Mouse (Mus musculus) myocyte (in vitro differentiated cells): ENCODE results near the gene Uba3. TPM values are rescaled to one million over a fixed set of nuclear protein-coding genes. Genes with fewer than 3 reads are reported as not detected.

Experiments
- H3K27me3 ChIP-seq: one replicate; pipeline ENCODE4 v1.6.1; 2011; ENCODE audit not compliant: control insufficient read depth, insufficient read depth, insufficient read length
- H3K36me3 ChIP-seq: one replicate; pipeline ENCODE4 v1.6.1; 2011; ENCODE audit not compliant: control insufficient read depth, insufficient read depth
- H3K4me2 ChIP-seq: one replicate; pipeline ENCODE4 v1.6.1; 2011; ENCODE audit warnings: low read depth, control low read depth
- H3K4me3 ChIP-seq: one replicate; pipeline ENCODE4 v1.5.1; 2011; ENCODE audit warnings: mild to moderate bottlenecking, control low read depth, moderate library complexity
- H3K79me2 ChIP-seq: one replicate; pipeline ENCODE4 v1.6.1; 2011; ENCODE audit not compliant: control insufficient read depth, insufficient read depth
- H3ac ChIP-seq: one replicate; pipeline ENCODE4 v1.6.1; 2011; ENCODE audit not compliant: control insufficient read depth, insufficient read length
- CEBPB ChIP-seq: IDR thresholded peaks from 2 replicates; pipeline ENCODE4 v1.6.1; 2011; ENCODE audit warnings: mild to moderate bottlenecking, moderate library complexity; ENCODE audit not compliant: poor library complexity, insufficient read depth, severe bottlenecking
- E2F4 ChIP-seq: IDR thresholded peaks from one replicate; pipeline ENCODE4 v1.6.1; 2011; ENCODE audit warnings: mild to moderate bottlenecking, control low read depth, moderate library complexity; ENCODE audit not compliant: insufficient read depth
- MAX ChIP-seq: IDR thresholded peaks from one replicate; pipeline ENCODE4 v1.6.1; 2011; ENCODE audit warnings: low read depth, mild to moderate bottlenecking, control low read depth
- MYOD1 ChIP-seq, 3 experiments: IDR thresholded peaks; one replicate each; pipeline ENCODE4 v1.6.1; 2011; ENCODE audit warnings: control low read depth in 2 of 3, low read depth in 2 of 3, mild to moderate bottlenecking in 2 of 3, moderate library complexity in 1 of 3; ENCODE audit not compliant: insufficient read length in 2 of 3, control insufficient read depth in 1 of 3
- MYOG ChIP-seq, 3 experiments: IDR thresholded peaks; one replicate each; pipeline ENCODE4 v1.6.1; 2011; ENCODE audit warnings: control low read depth in 2 of 3, low read depth in 2 of 3, mild to moderate bottlenecking in 2 of 3; ENCODE audit not compliant: insufficient read length in 2 of 3, control insufficient read depth in 1 of 3, insufficient read depth in 1 of 3
- POLR2A ChIP-seq: IDR thresholded peaks from one replicate; pipeline ENCODE4 v1.6.1; 2011; ENCODE audit warnings: low read depth, mild to moderate bottlenecking, control low read depth, moderate library complexity; ENCODE audit not compliant: insufficient read length
- POLR2AphosphoS2 ChIP-seq: IDR thresholded peaks from one replicate; pipeline ENCODE4 v1.6.1; 2011; ENCODE audit warnings: low read depth, control low read depth; ENCODE audit not compliant: insufficient read length
- REST ChIP-seq: IDR thresholded peaks from one replicate; pipeline ENCODE4 v1.6.1; 2011; ENCODE audit warnings: mild to moderate bottlenecking, control low read depth, moderate library complexity; ENCODE audit not compliant: insufficient read depth, insufficient read length
- SRF ChIP-seq: IDR thresholded peaks from one replicate; pipeline ENCODE4 v1.6.1; 2011; ENCODE audit warnings: low read depth; ENCODE audit not compliant: control insufficient read depth, insufficient read length
- TCF12 ChIP-seq: IDR thresholded peaks from one replicate; pipeline ENCODE4 v1.6.1; 2011; ENCODE audit warnings: mild to moderate bottlenecking, control low read depth; ENCODE audit not compliant: poor library complexity, insufficient read depth, severe bottlenecking
- TCF3 ChIP-seq: IDR thresholded peaks from one replicate; pipeline ENCODE4 v1.6.1; 2011; ENCODE audit warnings: low read depth, control low read depth; ENCODE audit not compliant: insufficient read length
- USF1 ChIP-seq: IDR thresholded peaks from one replicate; pipeline ENCODE4 v1.6.1; 2011; ENCODE audit warnings: low read depth, mild to moderate bottlenecking, control low read depth, moderate library complexity
- polyA plus RNA-seq: library from polyadenylated mRNA; unstranded; fragments of >200 nt; fragmentation: generic; extraction: Trizol; gene quantifications from one replicate; pipeline ENCODE4 v1.2.1, GENCODE M21; 2012; ENCODE audit warnings: missing spikeins

The Uba3 gene
- polyA plus RNA-seq, 1 experiment, result 43.7 TPM

- Histone ChIP-seq H3K36me3 (peaks cover 22% of the 10 kb centered on the region), H3K4me2 (peak overlapping the region; percentile 68), H3K4me3 (peak overlapping the region; percentile 5), H3ac (no peak overlapping the region), H3K27me3 (no peaks in the 10 kb centered on the region), H3K79me2 (peaks cover 69% of the 10 kb centered on the region)
- no peak for TF ChIP-seq POLR2A
- peak; percentile 90 to 92 (median 90) for TF ChIP-seq MYOD1 (IDR thresholded peaks at IDR 0.05; ENCODE audit: control insufficient read depth in 1 of 3, insufficient read length in 2 of 3, low read depth in 2 of 3)
- TF ChIP-seq POLR2AphosphoS2, result peak; percentile 28
- peak; percentile 89 for TF ChIP-seq TCF12
- no peak for TF ChIP-seq E2F4
- TF ChIP-seq REST, result no peak
- TF ChIP-seq MAX, result no peak
- no peak for TF ChIP-seq CEBPB
- no peak for TF ChIP-seq SRF
- TF ChIP-seq MYOG (IDR thresholded peaks at IDR 0.05; ENCODE audit: control insufficient read depth in 1 of 3, insufficient read depth in 1 of 3, insufficient read length in 2 of 3, low read depth in 2 of 3), result peak in 2 of 3 experiments; percentile 18 to 37
- TF ChIP-seq USF1, result no peak
- no peak for TF ChIP-seq TCF3
Observed at GRCm38 (mm10) chr6:97222931-97223467, 17.6 kb upstream of the Uba3 start.

GRCm38 (mm10) chr6:97222321-97222720, 16.9 kb upstream of the Uba3 start:
- peak overlapping the region; percentile 68 for H3K4me2 ChIP-seq
- H3K79me2 ChIP-seq, result peaks cover 73% of the 10 kb centered on the region
- no peaks in the 10 kb centered on the region for H3K27me3 ChIP-seq
- TF ChIP-seq TCF3, result no peak
- no peak for TF ChIP-seq MYOG (IDR thresholded peaks at IDR 0.05; ENCODE audit: control insufficient read depth in 1 of 3, insufficient read depth in 1 of 3, insufficient read length in 2 of 3, low read depth in 2 of 3)
- TF ChIP-seq SRF, result no peak
- TF ChIP-seq MAX, result no peak
- TF ChIP-seq MYOD1 (IDR thresholded peaks at IDR 0.05; ENCODE audit: control insufficient read depth in 1 of 3, insufficient read length in 2 of 3, low read depth in 2 of 3), result peak in 1 of 3 experiments; percentile 26
- TF ChIP-seq REST, result no peak
- TF ChIP-seq TCF12, result no peak
- no peak for TF ChIP-seq USF1
- no peak for TF ChIP-seq CEBPB
- TF ChIP-seq POLR2A, result peak; percentile 15
- TF ChIP-seq E2F4, result no peak
- peak; percentile 52 for TF ChIP-seq POLR2AphosphoS2
- H3ac ChIP-seq, result no peak overlapping the region
- peak overlapping the region; percentile 5 for H3K4me3 ChIP-seq
- H3K36me3 ChIP-seq, result peaks cover 22% of the 10 kb centered on the region

- Histone ChIP-seq H3K36me3 (peaks cover 17% of the 10 kb centered on the region), H3K27me3 (no peaks in the 10 kb centered on the region), H3K4me3 (peak overlapping the region; percentile 5), H3K4me2 (peak overlapping the region; percentile 68), H3ac (no peak overlapping the region), H3K79me2 (peaks cover 76% of the 10 kb centered on the region)
- peak in 2 of 3 experiments; percentile 30 to 67 for TF ChIP-seq MYOD1 (IDR thresholded peaks at IDR 0.05; ENCODE audit: control insufficient read depth in 1 of 3, insufficient read length in 2 of 3, low read depth in 2 of 3)
- peak in 2 of 3 experiments; percentile 36 to 64 for TF ChIP-seq MYOG (IDR thresholded peaks at IDR 0.05; ENCODE audit: control insufficient read depth in 1 of 3, insufficient read depth in 1 of 3, insufficient read length in 2 of 3, low read depth in 2 of 3)
- no peak for TF ChIP-seq MAX
- TF ChIP-seq POLR2A, result peak; percentile 34
Observed at GRCm38 (mm10) chr6:97221205-97222025, 16.0 kb upstream of the Uba3 start.

- Histone ChIP-seq H3K4me3 (no peak overlapping the region), H3K27me3 (no peaks in the 10 kb centered on the region), H3K79me2 (peaks cover 71% of the 10 kb centered on the region), H3K36me3 (peaks cover 13% of the 10 kb centered on the region), H3K4me2 (peak overlapping the region; percentile 68), H3ac (no peak overlapping the region)
- TF ChIP-seq POLR2AphosphoS2 (peak; percentile 64), REST (no peak)
Observed at GRCm38 (mm10) chr6:97220672-97221071, 15.2 kb upstream of the Uba3 start.

GRCm38 (mm10) chr6:97216154-97216821, 10.8 kb upstream of the Uba3 start:
- Histone ChIP-seq H3K36me3 (peaks cover 17% of the 10 kb centered on the region), H3K4me2 (peak overlapping the region; percentile 79), H3K27me3 (no peaks in the 10 kb centered on the region), H3K4me3 (peak overlapping the region; percentile 4), H3K79me2 (peaks cover 93% of the 10 kb centered on the region), H3ac (no peak overlapping the region)
- TF ChIP-seq POLR2AphosphoS2, result no peak
- peak in 1 of 3 experiments; percentile 8 for TF ChIP-seq MYOG (IDR thresholded peaks at IDR 0.05; ENCODE audit: control insufficient read depth in 1 of 3, insufficient read depth in 1 of 3, insufficient read length in 2 of 3, low read depth in 2 of 3)
- TF ChIP-seq USF1, result no peak
- TF ChIP-seq POLR2A, result no peak
- TF ChIP-seq MYOD1 (IDR thresholded peaks at IDR 0.05; ENCODE audit: control insufficient read depth in 1 of 3, insufficient read length in 2 of 3, low read depth in 2 of 3), result no peak
